Mouse (Mus musculus): ENCODE results near the gene Gaa. TPM values are rescaled to one million over a fixed set of nuclear protein-coding genes. Genes with fewer than 3 reads are reported as not detected.
"Not testable (repeated sequence)": the region's sequence is repeated elsewhere in the genome, so short reads cannot be mapped to it uniquely, and the experiment has no call there.

Gene Gaa
- polyA plus RNA-seq, 1 experiment from 2014 or later: 66.1 TPM

DNA sequence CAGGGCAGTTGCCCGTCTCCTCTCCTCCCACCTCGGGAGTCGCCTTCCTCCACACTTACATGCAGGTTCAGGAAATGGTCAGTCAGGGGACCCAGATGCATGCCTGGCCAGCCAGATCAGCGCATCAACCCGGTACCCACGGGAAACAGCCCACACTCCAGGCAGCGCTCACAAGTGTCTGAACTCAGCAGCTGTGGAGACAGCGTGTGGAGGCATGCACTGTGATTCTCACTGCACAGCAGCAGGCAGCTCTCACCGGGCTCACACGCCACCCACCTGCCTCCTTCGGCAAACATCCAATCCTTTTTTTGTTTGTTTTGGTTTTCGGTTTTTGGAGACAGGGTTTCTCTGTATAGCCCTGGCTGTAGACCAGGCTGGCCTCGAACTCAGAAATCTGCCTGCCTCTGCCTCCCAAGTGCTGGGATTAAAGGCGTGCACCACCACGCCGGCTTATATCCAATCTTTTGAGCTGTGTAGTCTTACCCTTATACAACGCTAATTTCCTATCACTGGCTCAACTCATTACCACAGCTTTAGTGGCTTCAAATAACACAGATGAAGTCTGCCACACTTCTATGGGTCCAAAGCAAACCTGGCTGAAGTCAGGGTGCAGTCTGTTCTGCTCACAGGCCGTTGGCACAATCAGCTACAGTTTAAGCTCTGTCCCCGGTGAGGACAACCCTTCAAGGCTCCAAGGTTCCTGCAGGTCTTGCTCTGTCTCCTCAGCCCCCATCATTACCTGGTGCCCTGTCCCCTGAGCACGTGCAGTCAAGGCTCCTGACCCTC lies 19.7 kb downstream of the Gaa start:
- Histone ChIP-seq H3K4me1 (peaks cover 9% of the 10 kb centered on the region; the same call in 1 of the 2 replicates), H3K27me3 (no peaks in the 10 kb centered on the region), H3K4me3 (no peak overlapping the region), H3K4me2 (no peak overlapping the region), H3K27ac (no peak overlapping the region), H3K36me3 (peaks cover 61% of the 10 kb centered on the region), H3K9me3 (no peaks in the 10 kb centered on the region), H3K9ac (no peak overlapping the region)
- ATAC-seq (ENCODE audit: borderline replicate concordance, extremely low read depth, low FRiP score, low TSS enrichment): no peak
- 85% methylated on average over 20 of the region's 20 CpGs for WGBS

DNA sequence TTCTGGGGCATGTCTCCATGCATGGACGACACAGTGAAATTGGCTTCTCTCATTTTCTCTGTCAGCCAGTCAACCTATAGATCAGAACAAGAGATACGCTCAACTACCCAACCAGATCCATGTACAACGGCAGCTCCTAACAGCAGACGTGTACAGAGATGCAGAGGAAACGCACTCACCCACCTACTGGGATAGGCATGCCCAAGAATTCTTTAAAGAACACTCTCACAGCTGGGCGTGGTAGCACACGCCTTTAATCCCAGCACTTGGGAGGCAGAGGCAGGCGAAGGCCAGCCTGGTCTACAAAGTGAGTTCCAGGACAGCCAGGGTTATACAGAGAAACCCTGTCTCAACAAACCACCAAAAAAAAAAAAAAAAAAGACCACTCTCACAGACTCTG lies 25.2 kb downstream of the Gaa start:
- H3K36me3 ChIP-seq: peaks cover 97% of the 10 kb centered on the region
- not testable (repeated sequence) for H3K27ac ChIP-seq; H3K4me2 ChIP-seq; H3K9me3 ChIP-seq; H3K27me3 ChIP-seq; ATAC-seq (ENCODE audit: borderline replicate concordance, extremely low read depth, low FRiP score, low TSS enrichment); H3K4me1 ChIP-seq; H3K4me3 ChIP-seq; H3K9ac ChIP-seq
- WGBS: 93% methylated on average over 8 of the region's 8 CpGs

DNA sequence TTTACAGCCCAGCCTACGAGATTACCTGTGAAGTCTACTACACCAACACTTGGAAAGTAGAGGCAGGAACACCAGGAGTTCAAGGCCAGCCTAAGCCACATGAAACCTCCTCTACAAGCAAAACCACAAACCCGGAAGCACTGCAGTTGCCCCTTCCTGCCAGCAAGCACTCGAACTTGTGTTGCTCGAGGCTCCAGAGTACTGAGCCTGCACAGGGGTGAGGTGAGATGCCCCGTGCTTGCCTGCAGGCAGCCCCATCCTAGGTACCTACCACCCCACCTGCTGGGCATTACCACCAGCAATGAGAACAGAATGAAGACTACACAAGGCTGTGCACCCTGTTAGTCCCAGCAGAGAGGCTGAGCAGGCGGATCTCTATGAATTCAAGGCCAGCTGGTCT lies 30.3 kb downstream of the Gaa start:
- H3K4me3 ChIP-seq: peak overlapping the region; percentile 8; the same call in 1 of the 2 replicates
- no peak overlapping the region for H3K27ac ChIP-seq

DNA sequence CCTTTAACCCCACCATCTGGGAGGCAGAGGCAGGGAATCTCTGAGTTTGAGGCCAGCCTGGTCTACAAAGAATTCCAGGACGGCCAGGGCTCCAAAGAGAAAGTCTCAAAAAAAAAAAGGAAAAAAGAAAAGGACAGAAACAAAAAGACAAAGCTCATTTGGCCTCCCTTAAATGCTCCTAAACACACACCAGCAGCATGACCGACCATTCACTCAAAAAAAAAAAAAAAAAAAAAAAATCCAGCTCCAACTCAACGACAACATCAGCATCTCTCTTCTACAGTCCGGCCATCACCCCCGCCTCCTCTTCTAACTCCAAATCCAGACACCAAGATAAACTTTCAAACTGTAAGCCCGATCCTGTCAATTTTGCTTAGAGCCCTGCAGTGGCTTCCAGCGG lies 31.2 kb downstream of the Gaa start:
- H3K27me3 ChIP-seq: no peaks in the 10 kb centered on the region
- peak overlapping the region; percentile 96 for H3K9ac ChIP-seq
- WGBS: 6% methylated on average over 7 of the region's 7 CpGs
- no peak overlapping the region for H3K27ac ChIP-seq
- peaks cover 43% of the 10 kb centered on the region for H3K36me3 ChIP-seq
- peak overlapping the region; percentile 77 for H3K4me2 ChIP-seq
- H3K9me3 ChIP-seq: no peaks in the 10 kb centered on the region
- peaks cover 17% of the 10 kb centered on the region for H3K4me1 ChIP-seq
- ATAC-seq (ENCODE audit: borderline replicate concordance, extremely low read depth, low FRiP score, low TSS enrichment): no peak
- peak overlapping the region; percentile 90 for H3K4me3 ChIP-seq

More for the DNA sequence above, 30.3 kb downstream of the Gaa start:
- Histone ChIP-seq H3K27me3 (no peaks in the 10 kb centered on the region), H3K9ac (no peak overlapping the region), H3K4me2 (peak overlapping the region; percentile 14; the same call in 1 of the 2 replicates), H3K4me1 (peaks cover 17% of the 10 kb centered on the region), H3K36me3 (peaks cover 52% of the 10 kb centered on the region), H3K9me3 (no peaks in the 10 kb centered on the region)
- no peak for ATAC-seq (ENCODE audit: borderline replicate concordance, extremely low read depth, low FRiP score, low TSS enrichment)
- WGBS: 77% methylated on average over 6 of the region's 6 CpGs

- peak; percentile 96 for ATAC-seq (ENCODE audit: borderline replicate concordance, extremely low read depth, low FRiP score, low TSS enrichment)
- Histone ChIP-seq H3K27me3 (no peaks in the 10 kb centered on the region), H3K4me3 (peak within 1 kb of the TSS; percentile 90), H3K9me3 (no peaks in the 10 kb centered on the region), H3K9ac (peak within 1 kb of the TSS; percentile 96), H3K4me2 (peak within 1 kb of the TSS; percentile 89), H3K27ac (peak within 1 kb of the TSS; percentile 85), H3K4me1 (peaks cover 17% of the 10 kb centered on the region), H3K36me3 (peaks cover 36% of the 10 kb centered on the region)
- WGBS: under 1% methylated on average over 89 of the region's 89 CpGs
Measured at GRCm38 (mm10) chr11:119299391-119300245, 31.9 kb downstream of the Gaa start, which contains the start of gene Eif4a3. Gene Eif4a3 (minus strand): TSS chr11:119300089.

DNA sequence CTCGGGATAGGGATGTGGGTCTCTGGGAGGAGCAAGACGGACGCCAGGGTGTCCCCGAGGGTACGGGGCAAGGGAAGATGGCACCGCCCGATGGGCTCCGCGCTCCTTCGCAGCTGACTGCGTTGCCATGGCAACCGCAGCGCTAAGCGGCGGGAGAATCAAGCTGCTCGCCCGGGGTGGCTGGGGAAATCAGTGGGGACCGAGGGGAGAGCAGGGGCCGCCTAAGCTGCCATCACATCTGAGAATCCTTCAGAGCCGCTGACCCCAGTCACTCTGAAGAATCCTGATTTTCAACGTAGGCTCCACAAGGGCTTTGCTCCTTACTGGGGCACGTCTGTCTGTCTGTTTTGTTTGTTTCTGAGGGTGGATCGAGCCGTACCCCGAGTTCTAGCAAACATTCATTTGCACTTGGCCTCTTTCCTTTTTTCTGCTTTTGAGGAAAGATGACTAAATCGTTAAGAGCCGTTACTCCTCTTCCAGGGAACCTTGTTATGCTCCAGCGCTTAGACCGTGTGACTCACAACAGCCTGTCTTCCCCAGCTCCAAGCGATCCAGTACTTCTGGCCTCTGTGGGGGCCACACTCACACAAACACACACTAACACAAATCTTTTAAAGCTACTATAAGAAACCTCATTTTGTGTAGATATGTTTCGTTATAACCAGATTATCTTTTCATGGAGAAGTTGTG lies 32.7 kb downstream of the Gaa start:
- Histone ChIP-seq H3K4me2 (peak overlapping the region; percentile 89), H3K9ac (peak overlapping the region; percentile 96), H3K27me3 (no peaks in the 10 kb centered on the region), H3K4me1 (peaks cover 17% of the 10 kb centered on the region), H3K27ac (peak overlapping the region; percentile 85), H3K4me3 (peak overlapping the region; percentile 90), H3K9me3 (no peaks in the 10 kb centered on the region), H3K36me3 (peaks cover 28% of the 10 kb centered on the region)
- ATAC-seq (ENCODE audit: borderline replicate concordance, extremely low read depth, low FRiP score, low TSS enrichment): no peak
- 2% methylated on average over 31 of the region's 31 CpGs for WGBS

GRCm38 (mm10) chr11:119300986-119301385 lies 33.3 kb downstream of the Gaa start:
- Histone ChIP-seq H3K27ac (no peak overlapping the region), H3K4me1 (peaks cover 17% of the 10 kb centered on the region), H3K4me2 (peak overlapping the region; percentile 89; the same call in 1 of the 2 replicates), H3K27me3 (no peaks in the 10 kb centered on the region), H3K4me3 (peak overlapping the region; percentile 90; the same call in 1 of the 2 replicates), H3K9me3 (no peaks in the 10 kb centered on the region), H3K36me3 (peaks cover 22% of the 10 kb centered on the region), H3K9ac (peak overlapping the region; percentile 96)
- WGBS: 19% methylated on average over 2 of the region's 2 CpGs
- no peak for ATAC-seq (ENCODE audit: borderline replicate concordance, extremely low read depth, low FRiP score, low TSS enrichment)

DNA sequence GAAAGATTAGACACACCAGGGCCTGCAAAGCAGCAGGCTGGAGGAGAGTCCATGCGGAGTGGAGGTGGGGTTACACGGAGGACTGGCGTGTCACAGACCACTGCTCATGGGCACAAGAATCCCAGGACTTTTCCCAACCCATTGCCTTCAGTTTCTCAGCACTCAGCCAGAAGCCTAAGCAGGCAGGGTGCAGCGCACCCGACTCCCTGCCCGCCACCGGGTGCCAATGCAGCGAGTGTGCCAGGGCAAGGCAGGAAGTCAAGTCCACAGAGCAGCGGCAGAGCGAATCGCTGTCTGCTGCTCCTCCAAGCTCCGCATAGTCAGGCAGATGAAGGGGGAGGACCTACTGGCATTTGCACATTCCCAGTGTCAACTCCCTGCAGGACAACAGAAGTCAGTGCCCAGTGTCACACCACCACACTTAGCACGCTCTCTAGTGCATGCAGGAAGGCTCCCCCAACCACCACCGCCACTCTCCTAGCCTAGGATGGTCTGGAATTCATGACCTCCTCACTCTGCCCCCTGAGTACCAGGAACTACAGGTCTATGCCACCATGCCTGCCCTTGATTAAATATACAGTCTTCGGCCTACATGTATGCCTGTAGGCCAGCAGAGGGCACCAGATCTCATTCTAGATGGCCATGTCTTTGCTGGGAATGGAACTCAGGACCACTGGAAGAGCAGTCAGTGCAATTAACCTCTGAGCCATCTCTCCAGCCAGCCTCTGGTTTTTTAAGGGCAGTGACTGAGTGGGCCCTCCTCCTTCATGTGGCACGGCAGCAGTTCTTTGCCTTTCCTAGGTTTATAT lies 37.4 kb downstream of the Gaa start:
- ATAC-seq (ENCODE audit: borderline replicate concordance, extremely low read depth, low FRiP score, low TSS enrichment): no peak
- 47% methylated on average over 16 of the region's 16 CpGs for WGBS
- no peak overlapping the region for H3K9ac ChIP-seq

GRCm38 (mm10) chr11:119306762-119307657 lies 39.3 kb downstream of the Gaa start:
- no peaks in the 10 kb centered on the region for H3K4me1 ChIP-seq
- no peaks in the 10 kb centered on the region for H3K36me3 ChIP-seq
- H3K4me2 ChIP-seq: no peak overlapping the region
- H3K27me3 ChIP-seq: peaks cover 10% of the 10 kb centered on the region; the same call in 1 of the 2 replicates
- H3K9ac ChIP-seq: no peak overlapping the region
- WGBS: 42% methylated on average over 13 of the region's 13 CpGs
- H3K4me3 ChIP-seq: no peak overlapping the region
- H3K27ac ChIP-seq: no peak overlapping the region
- no peaks in the 10 kb centered on the region for H3K9me3 ChIP-seq
- no peak for ATAC-seq (ENCODE audit: borderline replicate concordance, extremely low read depth, low FRiP score, low TSS enrichment)

More for the DNA sequence above, 37.4 kb downstream of the Gaa start:
- no peaks in the 10 kb centered on the region for H3K9me3 ChIP-seq
- no peaks in the 10 kb centered on the region for H3K36me3 ChIP-seq
- no peak overlapping the region for H3K27ac ChIP-seq
- H3K4me2 ChIP-seq: no peak overlapping the region
- H3K27me3 ChIP-seq: 0 out of 2 replicates have a peak, but pooled peaks cover 5% of the 10 kb centered on the region
- peaks cover 4% of the 10 kb centered on the region for H3K4me1 ChIP-seq
- no peak overlapping the region for H3K4me3 ChIP-seq

GRCm38 (mm10) chr11:119307658-119307867 lies 39.9 kb downstream of the Gaa start, which contains the start of gene Card14:
Gene Card14 (plus strand): TSS chr11:119307768.
- WGBS: 43% methylated on average over 1 of the region's 1 CpGs
- no peak within 1 kb of the TSS for H3K4me3 ChIP-seq
- no peaks in the 10 kb centered on the region for H3K4me1 ChIP-seq
- peaks cover 10% of the 10 kb centered on the region; the same call in 1 of the 2 replicates for H3K27me3 ChIP-seq
- ATAC-seq (ENCODE audit: borderline replicate concordance, extremely low read depth, low FRiP score, low TSS enrichment): no peak
- H3K9me3 ChIP-seq: no peaks in the 10 kb centered on the region
- H3K9ac ChIP-seq: no peak within 1 kb of the TSS
- H3K4me2 ChIP-seq: no peak within 1 kb of the TSS
- H3K27ac ChIP-seq: no peak within 1 kb of the TSS
- H3K36me3 ChIP-seq: no peaks in the 10 kb centered on the region
